Mouse (Mus musculus) gastrocnemius, postnatal 10 days (tissue): ENCODE results near the gene Tspear. TPM values are rescaled to one million over a fixed set of nuclear protein-coding genes. Genes with fewer than 3 reads are reported as not detected.

Experiments used
- microRNA-seq, 2 experiments: library from miRNA; unstranded; fragments of <30 nt; microRNA quantifications; one replicate each; pipeline ENCODE4 v1.2.0; 2021
- total RNA-seq, 2 experiments: library from RNA; stranded (reverse); gene quantifications; 2 replicates each; pipeline ENCODE4 v1.2.3; 2021

Gene Tspear
- total RNA-seq, 2 experiments from 2014 or later = not detected

Small RNAs within 50 kb of the gene (microRNA-seq; reads per million reads assigned to microRNA genes)
- 8.5 to 12.7 reads per million in 2 experiments for gene Mir1930

Other genes with a start within 250 kb of the Tspear start
- gene Fam207a, start 170.8 kb upstream of the Tspear start, total RNA-seq = 10 to 100 TPM in 1 of 2 experiments, 1 to 10 TPM in 1; 9.9 to 10.4 TPM
- gene Itgb2, start 156.3 kb upstream of the Tspear start, total RNA-seq = 1 to 10 TPM; 2.1 to 4.5 TPM
- 10 to 100 TPM; 70.2 to 71.3 TPM for gene Pttg1ip, start 104.8 kb upstream of the Tspear start, total RNA-seq
- 10 to 100 TPM; 64.5 to 65.3 TPM for gene Sumo3, start 80.5 kb upstream of the Tspear start, total RNA-seq
- gene Gm49325, start 80.4 kb upstream of the Tspear start, total RNA-seq = 10 to 100 TPM in 1 of 2 experiments, 1 to 10 TPM in 1; 10.0 to 11.4 TPM
- gene Ube2g2, start 64.3 kb upstream of the Tspear start, total RNA-seq = 10 to 100 TPM; 81.3 to 85.4 TPM
- gene Gm19402, start 4.2 kb downstream of the Tspear start, total RNA-seq = not detected
- not detected for gene Gm9508, start 10.7 kb downstream of the Tspear start, total RNA-seq
- not detected for gene Gm10272, start 20.1 kb downstream of the Tspear start, total RNA-seq
- gene Gm10024, start 24.9 kb downstream of the Tspear start, total RNA-seq = not detected
- gene Gm10142, start 29.2 kb downstream of the Tspear start, total RNA-seq = not detected
- not detected for gene Krtap12-1, start 34.0 kb downstream of the Tspear start, total RNA-seq
- gene Gm10100, start 39.9 kb downstream of the Tspear start, total RNA-seq = not detected
- not detected for gene Gm18596, start 56.1 kb downstream of the Tspear start, total RNA-seq
- not detected for gene Gm9736, start 64.8 kb downstream of the Tspear start, total RNA-seq
- not detected for gene Gm3233, start 73.1 kb downstream of the Tspear start, total RNA-seq
- gene Gm3238, start 84.8 kb downstream of the Tspear start, total RNA-seq = not detected
- gene Gm7138, start 90.4 kb downstream of the Tspear start, total RNA-seq = not detected
- not detected for gene Gm3250, start 96.0 kb downstream of the Tspear start, total RNA-seq
- not detected for gene Gm7137, start 101.6 kb downstream of the Tspear start, total RNA-seq
- not detected for gene Gm9639, start 108.5 kb downstream of the Tspear start, total RNA-seq
- not detected for gene Gm19668, start 112.6 kb downstream of the Tspear start, total RNA-seq
- not detected for gene Gm9507, start 125.3 kb downstream of the Tspear start, total RNA-seq
- not detected for gene Gm2696, start 128.1 kb downstream of the Tspear start, total RNA-seq
- gene Krtap10-4, start 140.5 kb downstream of the Tspear start, total RNA-seq = not detected
- gene Krtap10-10, start 149.4 kb downstream of the Tspear start, total RNA-seq = not detected
- gene Gm36176, start 160.2 kb downstream of the Tspear start, total RNA-seq = not detected
- not detected for gene Gm10318, start 166.3 kb downstream of the Tspear start, total RNA-seq
- not detected for gene Gm3285, start 175.4 kb downstream of the Tspear start, total RNA-seq
- gene Lrrc3, start 216.0 kb downstream of the Tspear start, total RNA-seq = under 1 TPM; 0.72 to 0.78 TPM